Mouse (Mus musculus) midbrain, embryonic 16.5 days (tissue): ENCODE data around the gene Gkn1. TPM values are rescaled to one million over a fixed set of nuclear protein-coding genes. Genes with fewer than 3 reads are reported as not detected.

Experiments used
- ATAC-seq: fragments of 200-750 bp; cut with Nextera tagmentation; 2 replicates; pipeline ENCODE4 v1.8.0; 2017; ENCODE audit warnings: moderate TSS enrichment
- H3K27ac ChIP-seq: fragments of 300-500 bp; sonication (generic); 2 replicates; pipeline ENCODE4 v1.5.1; 2014; ENCODE audit warnings: mild to moderate bottlenecking, low read length, mixed read lengths
- H3K27me3 ChIP-seq: fragments of 300-500 bp; sonication (generic); 2 replicates; pipeline ENCODE4 v1.6.1; 2014; ENCODE audit warnings: low read depth, low read length, mixed read lengths; ENCODE audit not compliant: control insufficient read depth, insufficient read depth
- H3K36me3 ChIP-seq: fragments of 300-500 bp; sonication (generic); 2 replicates; pipeline ENCODE4 v1.6.1; 2014; ENCODE audit warnings: mild to moderate bottlenecking, low read length, moderate library complexity, mixed read lengths; ENCODE audit not compliant: control insufficient read depth, insufficient read depth
- H3K4me1 ChIP-seq: fragments of 300-500 bp; sonication (generic); 2 replicates; pipeline ENCODE4 v1.6.1; 2014; ENCODE audit warnings: mild to moderate bottlenecking, low read length, mixed read lengths; ENCODE audit not compliant: control insufficient read depth, insufficient read depth
- H3K4me2 ChIP-seq: fragments of 300-500 bp; sonication (generic); 2 replicates; pipeline ENCODE4 v1.6.1; 2014; ENCODE audit warnings: mild to moderate bottlenecking, low read length, mixed read lengths
- H3K4me3 ChIP-seq: fragments of 300-500 bp; sonication (generic); 2 replicates; pipeline ENCODE4 v1.5.1; 2014; ENCODE audit warnings: low read depth, mild to moderate bottlenecking, low read length, moderate library complexity, mixed read lengths
- H3K9ac ChIP-seq: fragments of 300-500 bp; sonication (generic); 2 replicates; pipeline ENCODE4 v1.6.1; 2014; ENCODE audit warnings: low read depth, low read length, mixed read lengths
- H3K9me3 ChIP-seq: fragments of 300-500 bp; sonication (generic); replicated peaks from 2 replicates; pipeline ENCODE4 v1.6.1; 2014; ENCODE audit warnings: mild to moderate bottlenecking, low read length, mixed read lengths; ENCODE audit not compliant: control insufficient read depth, poor library complexity, severe bottlenecking
- WGBS: fragments of 180-500 bp; shearing (Covaris S2); extraction: QIAGEN DNeasy Blood & Tissue Kit; methylation state at CpG from one replicate; pipeline ENCODE4 v1.1.7; 2014; 5-methylcytosine and 5-hydroxymethylcytosine counted together
- polyA plus RNA-seq: library from polyadenylated mRNA; unstranded; fragments of >200 nt; fragmentation: Nextera tagmentation; extraction: Ambion mirVana; gene quantifications from 2 replicates; pipeline ENCODE4 v1.2.1, GENCODE M21; 2015

Gene Gkn1
- polyA plus RNA-seq, 1 experiment from 2014 or later, result not detected

DNA sequence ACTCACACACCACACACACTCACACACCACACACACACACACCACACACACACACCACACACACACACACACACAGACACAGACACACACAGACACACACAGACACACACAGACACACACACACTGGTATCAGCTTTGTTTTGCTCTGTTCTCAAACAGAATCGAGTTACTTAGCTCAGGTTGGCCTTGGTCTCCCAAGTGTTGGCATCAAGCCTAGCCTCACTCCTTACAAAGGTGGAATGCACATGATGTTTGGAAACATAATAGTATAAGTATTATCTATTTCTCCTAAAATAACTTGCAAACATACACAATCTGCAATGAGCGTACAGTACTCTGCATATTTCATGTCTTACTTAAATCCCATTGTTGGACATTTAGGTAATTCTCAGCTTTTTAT, 18.4 kb downstream of the Gkn1 start:
- Histone ChIP-seq H3K27ac (no peak overlapping the region), H3K36me3 (no peaks in the 10 kb centered on the region), H3K27me3 (no peaks in the 10 kb centered on the region), H3K4me2 (no peak overlapping the region; the same call in 1 of the 2 replicates), H3K4me1 (peaks cover 10% of the 10 kb centered on the region; the same call in 1 of the 2 replicates), H3K9me3 (no peaks in the 10 kb centered on the region), H3K4me3 (no peak overlapping the region), H3K9ac (no peak overlapping the region)
- ATAC-seq, result no peak
- 85% methylated on average over 2 of the region's 2 CpGs for WGBS

DNA sequence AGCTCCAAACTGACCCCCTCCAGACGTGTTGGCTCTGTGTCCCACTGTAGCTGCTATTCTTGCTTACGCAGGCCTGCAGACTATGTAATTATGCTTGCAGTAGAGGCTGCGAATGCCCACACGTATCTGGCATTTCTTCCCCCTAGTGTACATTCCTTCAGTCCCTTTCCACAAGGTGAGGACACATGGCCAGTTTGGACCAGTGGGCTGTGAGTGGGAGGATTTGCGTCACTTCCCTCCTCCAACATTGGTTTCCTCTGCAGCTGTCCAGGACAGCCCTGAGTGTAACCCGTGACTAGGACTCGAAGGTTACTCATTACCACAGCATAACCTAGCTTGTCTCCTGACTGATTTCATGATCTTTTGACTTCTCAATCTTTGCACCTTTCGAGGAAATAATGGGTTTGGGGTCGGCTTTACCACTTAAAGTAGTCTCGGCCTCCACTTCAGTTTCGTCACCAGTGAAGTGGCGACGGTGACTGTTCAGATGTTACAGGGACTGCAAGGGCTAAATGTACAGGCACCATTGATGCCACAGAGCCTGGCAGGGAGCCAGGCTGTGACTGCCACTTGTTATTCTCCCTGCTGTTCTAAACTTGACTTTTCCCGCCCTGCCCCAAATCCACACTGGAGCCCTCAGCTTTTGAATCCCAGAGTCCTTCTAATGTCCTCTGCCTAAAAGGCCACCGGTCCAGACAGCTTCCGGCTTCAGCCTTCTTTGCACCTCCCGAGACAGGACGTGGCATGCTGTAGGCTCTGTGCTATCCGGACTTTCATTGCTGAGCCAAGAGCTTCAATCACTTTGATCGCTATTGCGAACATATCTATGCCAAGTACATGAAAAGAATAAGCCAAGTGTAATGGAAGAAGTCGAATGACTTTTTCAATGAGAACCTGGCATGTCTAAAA, 22.2 kb downstream of the Gkn1 start:
- Histone ChIP-seq H3K9me3 (no peaks in the 10 kb centered on the region), H3K4me1 (no peaks in the 10 kb centered on the region), H3K4me3 (no peak overlapping the region), H3K4me2 (no peak overlapping the region), H3K36me3 (no peaks in the 10 kb centered on the region), H3K27ac (no peak overlapping the region), H3K9ac (no peak overlapping the region), H3K27me3 (no peaks in the 10 kb centered on the region)
- ATAC-seq, result no peak
- 80% methylated on average over 22 of the region's 22 CpGs for WGBS

DNA sequence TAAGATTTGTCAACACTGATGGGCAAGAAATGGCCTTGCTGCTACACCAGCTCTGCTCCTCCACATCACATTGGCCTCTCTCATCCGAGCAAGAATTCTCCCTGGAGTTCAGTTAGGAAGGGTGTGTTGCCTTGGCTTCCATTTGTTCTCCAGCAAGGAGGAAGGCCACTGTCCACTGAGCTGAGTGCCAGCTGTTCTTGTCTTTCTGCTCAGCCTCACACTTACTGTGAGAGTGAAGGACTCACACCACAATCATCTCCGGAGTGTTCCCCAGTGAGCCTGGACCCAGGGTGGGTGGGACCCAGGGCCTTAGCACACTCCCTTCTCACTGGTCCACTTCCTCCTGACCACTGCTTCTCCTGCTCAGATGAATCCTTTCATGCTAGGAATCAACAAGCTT, 23.8 kb downstream of the Gkn1 start:
- ATAC-seq, result no peak

DNA sequence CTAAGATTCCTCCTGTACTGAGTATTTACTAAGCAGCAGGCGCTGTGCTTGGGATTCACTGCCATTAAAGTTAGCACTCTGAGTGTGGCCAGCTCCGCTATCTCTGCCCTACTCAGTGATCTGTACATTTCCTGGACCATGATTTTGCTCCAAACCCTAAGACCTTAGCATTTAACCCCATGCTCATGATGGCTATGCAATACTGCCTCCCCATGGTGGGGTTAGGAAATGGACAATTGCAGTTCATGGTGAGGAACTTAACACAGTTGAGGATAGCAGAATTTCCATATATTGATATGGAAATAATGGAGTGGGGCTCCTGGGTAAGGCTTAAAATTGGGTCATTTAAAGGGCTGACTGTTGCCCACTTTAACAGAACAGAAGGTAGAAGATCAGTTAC, 27.4 kb downstream of the Gkn1 start:
- Histone ChIP-seq H3K4me3 (no peak overlapping the region), H3K36me3 (no peaks in the 10 kb centered on the region), H3K9me3 (no peaks in the 10 kb centered on the region), H3K27me3 (no peaks in the 10 kb centered on the region), H3K4me1 (no peaks in the 10 kb centered on the region), H3K4me2 (no peak overlapping the region), H3K9ac (no peak overlapping the region), H3K27ac (no peak overlapping the region)
- 84% methylated on average over 2 of the region's 2 CpGs for WGBS
- no peak for ATAC-seq

More for the DNA sequence above, 23.8 kb downstream of the Gkn1 start:
- Histone ChIP-seq H3K9ac (no peak overlapping the region), H3K4me2 (no peak overlapping the region), H3K4me3 (no peak overlapping the region), H3K27me3 (no peaks in the 10 kb centered on the region), H3K27ac (no peak overlapping the region), H3K4me1 (no peaks in the 10 kb centered on the region), H3K9me3 (no peaks in the 10 kb centered on the region), H3K36me3 (no peaks in the 10 kb centered on the region)
- WGBS, result 94% methylated on average over 2 of the region's 2 CpGs

DNA sequence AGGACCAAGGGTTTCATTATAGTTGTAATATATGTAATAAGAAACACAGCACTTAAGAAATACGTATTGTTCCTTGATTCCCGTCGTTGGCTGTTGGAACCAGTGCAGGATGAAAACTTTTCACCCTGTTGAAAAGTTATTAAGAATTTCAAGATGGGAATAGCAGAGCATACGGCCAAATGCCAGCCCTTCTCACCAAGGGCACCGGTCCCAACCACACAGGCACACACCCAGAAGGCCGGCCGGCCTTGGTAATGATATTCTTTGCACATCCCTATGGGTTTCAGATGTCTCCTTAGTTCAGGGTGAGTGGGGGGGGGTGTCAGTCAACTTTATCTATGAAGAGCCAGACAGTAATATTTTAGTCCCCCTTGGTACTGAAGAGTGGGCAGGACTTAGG, 32.1 kb downstream of the Gkn1 start:
- H3K27ac ChIP-seq, result no peak overlapping the region
- no peaks in the 10 kb centered on the region for H3K27me3 ChIP-seq
- ATAC-seq, result no peak
- H3K9me3 ChIP-seq, result no peaks in the 10 kb centered on the region
- H3K4me2 ChIP-seq, result no peak overlapping the region
- no peak overlapping the region for H3K4me3 ChIP-seq
- H3K9ac ChIP-seq, result no peak overlapping the region
- no peaks in the 10 kb centered on the region for H3K36me3 ChIP-seq
- WGBS, result 99% methylated on average over 7 of the region's 7 CpGs
- H3K4me1 ChIP-seq, result 0 out of 2 replicates have a peak, but pooled peaks cover 3% of the 10 kb centered on the region

DNA sequence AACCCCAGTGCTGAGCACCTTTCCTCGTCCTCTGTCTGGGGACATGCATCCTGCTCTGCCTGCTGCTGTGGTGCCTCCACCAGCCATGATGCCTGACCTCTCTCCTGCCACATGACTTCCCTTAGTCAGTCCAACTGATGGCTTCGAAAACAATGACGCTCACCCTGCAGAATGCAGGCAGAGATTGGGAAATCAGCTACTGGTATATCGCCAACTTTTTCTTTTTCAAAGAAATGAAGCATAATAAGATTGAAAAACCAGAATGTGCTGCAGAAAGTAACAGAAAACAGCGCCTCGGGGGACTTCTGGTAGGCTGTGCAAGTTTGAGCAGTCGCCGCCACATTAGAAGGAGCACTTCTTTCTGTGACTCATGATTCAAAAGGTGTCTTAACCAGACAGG, 33.8 kb downstream of the Gkn1 start:
- ATAC-seq, result no peak
- no peaks in the 10 kb centered on the region for H3K36me3 ChIP-seq
- WGBS, result 89% methylated on average over 8 of the region's 8 CpGs
- no peak overlapping the region for H3K9ac ChIP-seq
- H3K9me3 ChIP-seq, result no peaks in the 10 kb centered on the region
- H3K4me3 ChIP-seq, result no peak overlapping the region
- H3K4me1 ChIP-seq, result 0 out of 2 replicates have a peak, but pooled peaks cover 3% of the 10 kb centered on the region
- H3K27ac ChIP-seq, result no peak overlapping the region
- H3K4me2 ChIP-seq, result no peak overlapping the region
- no peaks in the 10 kb centered on the region for H3K27me3 ChIP-seq

DNA sequence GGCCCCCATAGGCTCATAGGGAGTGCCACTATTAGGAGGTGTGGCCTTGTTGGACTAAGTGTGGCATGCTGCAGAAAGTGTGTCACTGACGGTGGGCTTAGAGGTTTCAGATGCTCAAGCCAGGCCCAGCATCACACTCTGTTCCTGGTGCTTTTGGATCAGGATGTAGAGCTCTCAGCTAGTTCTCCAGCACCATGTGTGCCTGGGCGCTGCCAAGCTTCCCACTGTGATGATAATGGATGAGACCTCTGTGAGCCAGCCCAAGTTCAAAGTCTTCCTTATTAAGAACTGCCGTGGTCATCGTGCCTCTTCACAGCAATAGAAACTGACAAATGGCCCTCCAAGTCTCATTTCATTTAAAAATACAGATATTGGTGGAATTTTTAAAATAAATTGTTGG, 38.0 kb downstream of the Gkn1 start:
- 85% methylated on average over 4 of the region's 4 CpGs for WGBS
- Histone ChIP-seq H3K4me1 (0 out of 2 replicates have a peak, but pooled peaks cover 3% of the 10 kb centered on the region), H3K4me2 (no peak overlapping the region), H3K9ac (no peak overlapping the region), H3K4me3 (no peak overlapping the region), H3K27ac (no peak overlapping the region), H3K27me3 (no peaks in the 10 kb centered on the region), H3K36me3 (no peaks in the 10 kb centered on the region), H3K9me3 (no peaks in the 10 kb centered on the region)
- ATAC-seq, result no peak

DNA sequence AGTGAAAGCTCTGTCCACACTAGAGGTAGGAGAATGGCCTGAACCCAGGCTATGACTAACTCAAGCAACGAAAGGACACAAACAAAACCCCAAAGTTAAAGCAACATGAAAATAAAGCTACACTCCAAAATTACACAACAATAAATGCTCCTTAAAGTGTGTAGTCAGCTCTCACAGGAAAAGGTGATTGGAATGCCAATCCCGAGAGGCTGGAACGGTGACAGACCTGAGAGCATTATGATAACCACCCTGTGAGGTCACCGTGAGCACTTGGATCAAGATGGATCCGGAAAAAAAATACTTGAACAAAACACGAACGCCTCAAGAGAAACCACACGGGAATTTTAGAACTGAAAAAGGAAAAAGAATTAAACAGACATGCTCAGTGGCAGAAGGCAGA, 46.3 kb downstream of the Gkn1 start:
- Histone ChIP-seq H3K27me3 (no peaks in the 10 kb centered on the region), H3K36me3 (no peaks in the 10 kb centered on the region), H3K4me3 (no peak overlapping the region), H3K27ac (no peak overlapping the region), H3K4me2 (no peak overlapping the region), H3K4me1 (0 out of 2 replicates have a peak, but pooled peaks cover 2% of the 10 kb centered on the region), H3K9me3 (no peaks in the 10 kb centered on the region), H3K9ac (no peak overlapping the region)
- no peak for ATAC-seq
- WGBS, result 89% methylated on average over 8 of the region's 8 CpGs

DNA sequence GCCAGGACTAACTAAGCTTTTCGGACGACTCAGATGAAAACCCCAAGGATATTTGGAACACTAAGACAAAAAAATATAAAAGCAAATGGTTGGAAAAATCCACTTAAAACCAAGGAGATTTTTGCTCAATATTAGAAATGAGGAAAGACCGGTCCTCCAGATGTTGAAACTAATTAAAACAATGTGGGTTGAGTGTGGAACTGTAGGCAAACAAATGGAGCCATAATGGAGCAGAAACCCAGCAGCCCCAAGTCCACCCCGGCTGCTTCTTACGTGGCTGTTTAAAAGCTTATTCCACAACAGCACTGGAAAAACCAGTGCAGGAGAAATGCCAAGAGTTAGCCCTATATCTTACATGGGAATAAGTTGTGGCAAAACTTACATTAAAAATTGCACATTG, 48.0 kb downstream of the Gkn1 start:
- no peaks in the 10 kb centered on the region for H3K9me3 ChIP-seq
- H3K27me3 ChIP-seq, result no peaks in the 10 kb centered on the region
- no peaks in the 10 kb centered on the region for H3K36me3 ChIP-seq
- no peak overlapping the region for H3K27ac ChIP-seq
- 61% methylated on average over 5 of the region's 5 CpGs for WGBS
- H3K4me1 ChIP-seq, result 0 out of 2 replicates have a peak, but pooled peaks cover 2% of the 10 kb centered on the region
- H3K9ac ChIP-seq, result no peak overlapping the region
- H3K4me3 ChIP-seq, result no peak overlapping the region
- no peak overlapping the region for H3K4me2 ChIP-seq
- ATAC-seq, result no peak
